Mouse (Mus musculus) lung, adult 2 months (tissue): ENCODE measurements around the gene Mast4.

Source experiments
- CTCF ChIP-seq: fragments of 200-500 bp; IDR thresholded peaks from 2 replicates; pipeline ENCODE4 v1.5.1; 2011; ENCODE audit warnings: mild to moderate bottlenecking, low read length, control low read depth; ENCODE audit not compliant: insufficient read depth
- POLR2A ChIP-seq: fragments of 200-500 bp; IDR thresholded peaks from 2 replicates; pipeline ENCODE4 v1.6.1; 2011; ENCODE audit warnings: low read depth, mild to moderate bottlenecking, control low read depth, low read length, borderline replicate concordance; ENCODE audit errors: extremely low read depth

DNA sequence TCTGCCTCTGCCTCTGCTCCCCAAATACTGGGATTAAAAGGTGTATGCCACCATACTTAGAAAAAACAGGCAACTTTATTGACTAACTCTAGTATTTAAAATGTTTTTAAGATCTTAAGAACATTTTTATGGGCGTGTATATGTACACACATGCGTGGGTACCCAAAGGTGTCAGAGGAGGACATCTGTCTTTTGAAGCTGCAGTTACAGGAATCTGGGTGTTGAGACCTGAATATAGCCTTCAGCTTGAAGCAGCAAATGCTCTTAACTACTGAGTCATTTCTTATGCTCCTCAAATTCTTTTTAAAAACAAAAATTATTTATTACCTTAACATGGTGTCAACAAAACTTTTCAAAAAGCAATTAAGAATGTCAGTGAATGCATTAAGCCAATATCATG, 329.1 kb downstream of the Mast4 start:
- no peak for TF ChIP-seq POLR2A
- no peak for TF ChIP-seq CTCF
